Mouse (Mus musculus): ENCODE data around the gene Rbm15b. TPM values are rescaled to one million over a fixed set of nuclear protein-coding genes. Genes with fewer than 3 reads are reported as not detected.
A peak's percentile ranks its signal among the peaks of the same experiment; 100 is the strongest.

Rbm15b gene
- total RNA-seq (2014; fragmentation: Nextera tagmentation) (20.3 and 21.8 TPM in 2 replicates), total RNA-seq (2017) (21.9 and 27.6 TPM in 2 replicates), polyA plus RNA-seq (2012) (23.5 and 30.0 TPM in 2 replicates)

DNA sequence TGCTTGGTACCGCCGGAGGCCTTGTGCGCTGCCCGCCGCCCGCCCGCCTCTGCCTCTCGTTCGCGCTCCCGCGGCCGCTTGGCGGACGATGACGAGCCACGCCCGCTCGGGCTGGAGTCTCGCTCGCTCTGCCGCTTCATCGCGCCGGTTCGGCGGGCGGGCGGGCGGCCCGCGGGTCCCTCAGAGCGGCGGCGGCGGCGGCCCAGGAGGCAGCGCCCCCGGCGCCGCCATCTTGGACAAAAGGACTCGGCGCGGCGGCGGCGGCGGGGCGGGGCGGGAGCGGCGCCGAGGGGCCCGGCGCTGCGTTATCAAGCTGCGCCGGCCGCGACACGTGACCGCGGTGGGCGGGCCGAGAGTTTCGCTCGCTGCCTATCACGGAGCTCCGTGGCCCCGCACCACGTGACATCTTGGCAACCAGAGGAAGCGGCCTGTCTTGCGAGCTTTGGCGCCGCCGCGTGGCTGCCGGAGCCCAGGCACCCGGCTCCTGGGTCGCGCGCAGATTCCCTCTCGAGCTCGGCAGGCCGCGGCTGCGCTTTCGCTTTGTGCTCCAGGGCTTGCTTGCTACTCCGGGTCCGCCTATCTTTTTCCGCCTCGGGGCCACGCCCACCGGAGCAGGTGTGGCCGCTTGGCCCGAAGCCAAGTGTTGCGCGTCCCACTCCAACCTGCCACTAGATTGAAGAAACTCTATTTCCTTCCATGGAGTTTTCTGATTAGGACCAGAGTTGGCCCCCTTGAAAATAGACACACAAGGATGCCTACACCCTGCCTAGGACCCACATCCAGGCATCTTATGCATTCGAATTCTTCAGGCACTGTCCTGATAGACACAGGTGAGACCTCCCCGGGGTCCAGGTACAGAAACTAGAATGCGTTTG lies at the start of gene Rbm15b:
Gene Rbm15b, minus strand, starts transcription at position 601 of the 875 bp plus-strand sequence.
- peak; percentile 95 for DNase-seq (ENCODE audit: low spot score)
- no peaks in the 10 kb centered on the region for H3K27me3 ChIP-seq (ENCODE audit: insufficient read depth, low read length)
- peak within 1 kb of the TSS; percentile 79 for H3K4me3 ChIP-seq (ENCODE audit: low read depth, low read length)
- peak; percentile 52 for ATAC-seq (ENCODE audit: extremely low read depth, insufficient number of reproducible peaks, low FRiP score, poor library complexity, severe bottlenecking)
- peaks cover 69% of the 10 kb centered on the region for H3K36me3 ChIP-seq (replicated peaks)
- no peaks in the 10 kb centered on the region for H3K9me3 ChIP-seq (replicated peaks)
- no peak for TF ChIP-seq GATA1 (IDR thresholded peaks at IDR 0.05; ENCODE audit: borderline replicate concordance, low read length)
- peak; percentile 14; the same call in 1 of the 2 replicates for TF ChIP-seq CTCF (IDR thresholded peaks at IDR 0.05; ENCODE audit: low read depth, low read length)
- TF ChIP-seq POLR2AphosphoS5 (IDR thresholded peaks at IDR 0.05; ENCODE audit: insufficient replicate concordance, low read depth, low read length) = no peak
- no peak for TF ChIP-seq TAL1 (conservative IDR thresholded peaks at IDR 0.05; ENCODE audit: low read depth, low read length)
- H3K4me1 ChIP-seq (ENCODE audit: insufficient read depth, low read depth, low read length) = peaks cover 73% of the 10 kb centered on the region

GRCm38 (mm10) chr9:106934998-106935397 lies 47.8 kb upstream of the Rbm15b start:
- no peak for TF ChIP-seq TAL1 (conservative IDR thresholded peaks at IDR 0.05; ENCODE audit: low read depth, low read length)
- no peak for TF ChIP-seq GATA1 (IDR thresholded peaks at IDR 0.05; ENCODE audit: borderline replicate concordance, low read length)
- TF ChIP-seq GATA2 (IDR thresholded peaks at IDR 0.05; ENCODE audit: borderline replicate concordance, low read depth, low read length) = no peak
- TF ChIP-seq CTCF (IDR thresholded peaks at IDR 0.05; ENCODE audit: low read depth, low read length) = no peak
- no peak for TF ChIP-seq POLR2AphosphoS5 (IDR thresholded peaks at IDR 0.05; ENCODE audit: insufficient replicate concordance, low read depth, low read length)
- DNase-seq (ENCODE audit: low spot score) (no peak), ATAC-seq (ENCODE audit: extremely low read depth, insufficient number of reproducible peaks, low FRiP score, poor library complexity, severe bottlenecking) (no peak)
- Histone ChIP-seq H3K36me3 (replicated peaks) (no peaks in the 10 kb centered on the region), H3K9me3 (replicated peaks) (no peaks in the 10 kb centered on the region), H3K4me1 (ENCODE audit: insufficient read depth, low read depth, low read length) (no peaks in the 10 kb centered on the region), H3K4me3 (ENCODE audit: low read depth, low read length) (no peak overlapping the region), H3K27me3 (ENCODE audit: insufficient read depth, low read length) (no peaks in the 10 kb centered on the region)

DNA sequence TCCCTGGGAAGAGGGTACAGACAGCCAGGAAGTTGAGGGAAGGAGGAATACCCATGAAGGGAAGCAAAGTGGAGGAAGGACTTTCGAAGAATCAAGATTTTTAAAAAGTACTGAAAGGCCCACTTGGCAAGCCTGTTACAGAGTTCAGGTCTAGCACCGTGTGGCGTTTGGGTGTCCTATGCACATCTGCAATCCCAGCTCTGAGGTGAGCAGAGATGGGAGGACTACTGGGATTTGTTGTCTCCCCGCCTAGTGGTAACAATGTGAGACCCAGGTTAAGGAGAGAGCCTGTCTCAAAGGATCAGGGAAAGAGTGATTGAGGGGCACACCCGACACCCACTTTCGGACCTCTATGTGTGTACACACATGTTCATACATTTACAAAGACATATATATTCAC lies 27.6 kb upstream of the Rbm15b start:
- Histone ChIP-seq H3K9me3 (replicated peaks) (no peaks in the 10 kb centered on the region), H3K4me3 (ENCODE audit: low read depth, low read length) (no peak overlapping the region), H3K27me3 (ENCODE audit: insufficient read depth, low read length) (peaks cover 4% of the 10 kb centered on the region), H3K4me1 (ENCODE audit: insufficient read depth, low read depth, low read length) (no peaks in the 10 kb centered on the region), H3K36me3 (replicated peaks) (no peaks in the 10 kb centered on the region)
- no peak for ATAC-seq (ENCODE audit: extremely low read depth, insufficient number of reproducible peaks, low FRiP score, poor library complexity, severe bottlenecking)
- DNase-seq (ENCODE audit: low spot score) = no peak
- TF ChIP-seq GATA2 (IDR thresholded peaks at IDR 0.05; ENCODE audit: borderline replicate concordance, low read depth, low read length) = no peak
- TF ChIP-seq POLR2AphosphoS5 (IDR thresholded peaks at IDR 0.05; ENCODE audit: insufficient replicate concordance, low read depth, low read length) = no peak
- TF ChIP-seq GATA1 (IDR thresholded peaks at IDR 0.05; ENCODE audit: borderline replicate concordance, low read length) = no peak
- TF ChIP-seq CTCF (IDR thresholded peaks at IDR 0.05; ENCODE audit: low read depth, low read length) = no peak
- no peak for TF ChIP-seq TAL1 (conservative IDR thresholded peaks at IDR 0.05; ENCODE audit: low read depth, low read length)

DNA sequence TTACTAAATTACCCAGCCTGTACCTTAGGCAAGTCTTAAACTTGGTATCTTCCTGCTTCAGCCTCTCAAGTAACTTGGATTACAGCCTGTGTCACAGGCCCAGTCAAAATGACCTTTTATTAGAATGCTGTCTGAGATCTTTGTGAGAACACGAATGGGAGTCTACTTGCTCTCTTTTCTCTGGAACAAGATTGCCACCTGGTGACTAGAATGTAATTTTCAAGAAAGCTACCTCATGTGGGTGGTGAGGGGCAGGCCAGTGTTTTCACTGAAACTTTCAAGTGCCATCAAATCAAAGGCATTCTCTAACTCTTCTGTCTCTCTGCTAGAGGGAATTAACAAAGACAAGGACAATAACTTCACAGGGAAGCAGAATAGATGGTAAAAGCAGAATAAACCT lies 26.5 kb upstream of the Rbm15b start:
- TF ChIP-seq CTCF (IDR thresholded peaks at IDR 0.05; ENCODE audit: low read depth, low read length) (no peak), POLR2AphosphoS5 (IDR thresholded peaks at IDR 0.05; ENCODE audit: insufficient replicate concordance, low read depth, low read length) (no peak), GATA1 (IDR thresholded peaks at IDR 0.05; ENCODE audit: borderline replicate concordance, low read length) (no peak), TAL1 (conservative IDR thresholded peaks at IDR 0.05; ENCODE audit: low read depth, low read length) (no peak), GATA2 (IDR thresholded peaks at IDR 0.05; ENCODE audit: borderline replicate concordance, low read depth, low read length) (no peak)
- no peak overlapping the region for H3K4me3 ChIP-seq (ENCODE audit: low read depth, low read length)
- no peak for ATAC-seq (ENCODE audit: extremely low read depth, insufficient number of reproducible peaks, low FRiP score, poor library complexity, severe bottlenecking)
- DNase-seq (ENCODE audit: low spot score) = no peak
- H3K36me3 ChIP-seq (replicated peaks) = no peaks in the 10 kb centered on the region
- H3K9me3 ChIP-seq (replicated peaks) = no peaks in the 10 kb centered on the region
- peaks cover 9% of the 10 kb centered on the region for H3K27me3 ChIP-seq (ENCODE audit: insufficient read depth, low read length)
- no peaks in the 10 kb centered on the region for H3K4me1 ChIP-seq (ENCODE audit: insufficient read depth, low read depth, low read length)

- no peak for ATAC-seq (ENCODE audit: extremely low read depth, insufficient number of reproducible peaks, low FRiP score, poor library complexity, severe bottlenecking)
- H3K27me3 ChIP-seq (ENCODE audit: insufficient read depth, low read length) = peaks cover 16% of the 10 kb centered on the region
- TF ChIP-seq GATA1 (IDR thresholded peaks at IDR 0.05; ENCODE audit: borderline replicate concordance, low read length) (no peak), CTCF (IDR thresholded peaks at IDR 0.05; ENCODE audit: low read depth, low read length) (no peak)
- H3K9me3 ChIP-seq (replicated peaks) = no peaks in the 10 kb centered on the region
- H3K4me1 ChIP-seq (ENCODE audit: insufficient read depth, low read depth, low read length) = no peaks in the 10 kb centered on the region
- no peaks in the 10 kb centered on the region for H3K36me3 ChIP-seq (replicated peaks)
- no peak for DNase-seq (ENCODE audit: low spot score)
- no peak overlapping the region for H3K4me3 ChIP-seq (ENCODE audit: low read depth, low read length)
Observed at GRCm38 (mm10) chr9:106911624-106912023, 24.4 kb upstream of the Rbm15b start.

- no peak for DNase-seq (ENCODE audit: low spot score)
- no peak overlapping the region for H3K4me3 ChIP-seq (ENCODE audit: low read depth, low read length)
- no peaks in the 10 kb centered on the region for H3K36me3 ChIP-seq (replicated peaks)
- peaks cover 16% of the 10 kb centered on the region for H3K27me3 ChIP-seq (ENCODE audit: insufficient read depth, low read length)
- ATAC-seq (ENCODE audit: extremely low read depth, insufficient number of reproducible peaks, low FRiP score, poor library complexity, severe bottlenecking) = no peak
- no peaks in the 10 kb centered on the region for H3K4me1 ChIP-seq (ENCODE audit: insufficient read depth, low read depth, low read length)
- TF ChIP-seq POLR2AphosphoS5 (IDR thresholded peaks at IDR 0.05; ENCODE audit: insufficient replicate concordance, low read depth, low read length) (no peak), GATA2 (IDR thresholded peaks at IDR 0.05; ENCODE audit: borderline replicate concordance, low read depth, low read length) (no peak), TAL1 (conservative IDR thresholded peaks at IDR 0.05; ENCODE audit: low read depth, low read length) (no peak), CTCF (IDR thresholded peaks at IDR 0.05; ENCODE audit: low read depth, low read length) (no peak), GATA1 (IDR thresholded peaks at IDR 0.05; ENCODE audit: borderline replicate concordance, low read length) (no peak)
- no peaks in the 10 kb centered on the region for H3K9me3 ChIP-seq (replicated peaks)
Observed at GRCm38 (mm10) chr9:106908715-106909114, 21.5 kb upstream of the Rbm15b start.

All from G1E (cell line).